Mouse (Mus musculus) C2C12 (cell line): ENCODE results near the gene Dennd2d.

Experiments
- CEBPB ChIP-seq: IDR thresholded peaks from one replicate; pipeline ENCODE4 v1.6.1; 2011; ENCODE audit warnings: low read depth, mild to moderate bottlenecking, control low read depth, moderate library complexity
- CTCF ChIP-seq: IDR thresholded peaks from one replicate; pipeline ENCODE4 v1.5.1; 2011; ENCODE audit not compliant: control insufficient read depth, insufficient read depth, insufficient read length
- FOSL1 ChIP-seq: IDR thresholded peaks from one replicate; pipeline ENCODE4 v1.8.0; 2011; ENCODE audit warnings: mild to moderate bottlenecking, low read length; ENCODE audit not compliant: poor library complexity, insufficient read depth, severe bottlenecking
- MAX ChIP-seq: IDR thresholded peaks from one replicate; pipeline ENCODE4 v1.6.1; 2011; ENCODE audit warnings: mild to moderate bottlenecking, control low read depth
- MYOD1 ChIP-seq: IDR thresholded peaks from one replicate; pipeline ENCODE4 v1.6.1; 2011; ENCODE audit warnings: low read depth; ENCODE audit not compliant: control insufficient read depth, insufficient read length
- MYOG ChIP-seq: IDR thresholded peaks from one replicate; pipeline ENCODE4 v1.6.1; 2011; ENCODE audit not compliant: control insufficient read depth, insufficient read length; ENCODE audit errors: extremely low read depth
- USF1 ChIP-seq: IDR thresholded peaks from one replicate; pipeline ENCODE4 v1.6.1; 2011; ENCODE audit warnings: low read depth, mild to moderate bottlenecking, control low read depth, moderate library complexity

DNA sequence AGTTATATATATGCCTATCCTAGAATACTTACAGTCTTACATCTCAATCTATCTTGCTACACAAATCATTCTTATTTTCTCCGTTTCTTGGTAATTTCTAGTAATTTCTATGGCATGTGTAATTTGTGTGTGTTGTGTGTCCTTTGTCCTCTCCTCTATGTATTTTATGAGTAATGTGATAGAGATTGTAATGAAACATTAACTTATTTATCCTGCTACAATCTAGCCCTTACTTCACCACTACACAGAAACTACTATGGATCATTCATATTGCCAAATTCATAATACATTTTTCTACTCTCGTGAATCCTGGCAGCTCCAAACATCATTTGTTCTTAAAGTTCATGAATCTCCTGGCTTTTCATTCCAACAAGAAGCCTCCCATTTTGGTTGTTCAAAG lies 45.8 kb downstream of the Dennd2d start:
- TF ChIP-seq CTCF (no peak), USF1 (no peak), MYOD1 (no peak), FOSL1 (no peak), CEBPB (no peak), MAX (no peak), MYOG (no peak)
